8 mouse cellular contexts compared by ENCODE assay signal in genomic region chr8:79711064-79711961, GRCm38 (mm10). TPM values are rescaled to one million over a fixed set of nuclear protein-coding genes. Genes with fewer than 3 reads are reported as not detected.
DNase-seq lines count a peak whose midpoint lies in the region; ATAC-seq and TF ChIP-seq lines count a peak whose summit lies in the region.

Gene Abce1, minus strand, starts transcription at chr8:79711740.
Gene Anapc10, plus strand, starts transcription at chr8:79711820.

- H3K4me2 ChIP-seq in embryonic facial prominence, embryonic 14.5 days (ENCODE audit: low read depth, low read length), result peak within 1 kb of the TSS; percentile 84
- H3K4me2 ChIP-seq in limb, embryonic 13.5 days (replicated peaks), result peak within 1 kb of the TSS; percentile 77
- H3K4me2 ChIP-seq in midbrain, embryonic 16.5 days (ENCODE audit: low read length), result peak within 1 kb of the TSS; percentile 92

- H3K9ac ChIP-seq in embryonic facial prominence, embryonic 14.5 days (ENCODE audit: low read depth, low read length), result peak within 1 kb of the TSS; percentile 87
- H3K9ac ChIP-seq in heart, adult 2 months (ENCODE audit: low read depth, low read length), result peak within 1 kb of the TSS; percentile 88
- H3K9ac ChIP-seq in limb, embryonic 13.5 days, result peak within 1 kb of the TSS; percentile 87
- H3K9ac ChIP-seq in midbrain, embryonic 16.5 days (ENCODE audit: low read depth, low read length), result peak within 1 kb of the TSS; percentile 91

- peak within 1 kb of the TSS; percentile 88 for H3K27ac ChIP-seq in embryonic facial prominence, embryonic 14.5 days (replicated peaks; ENCODE audit: low read depth, low read length)
- peak within 1 kb of the TSS; percentile 89 for H3K27ac ChIP-seq in heart, adult 2 months
- H3K27ac ChIP-seq in limb, embryonic 13.5 days, result peak within 1 kb of the TSS; percentile 83
- H3K27ac ChIP-seq in midbrain, embryonic 16.5 days (ENCODE audit: low read length), result peak within 1 kb of the TSS; percentile 91

- under 1% methylated on average over 52 of the region's 73 CpGs for WGBS in embryonic facial prominence, embryonic 14.5 days
- WGBS in heart, adult 2 months, result under 1% methylated on average over 73 of the region's 73 CpGs
- WGBS in limb, embryonic 13.5 days, result under 1% methylated on average over 73 of the region's 73 CpGs
- under 1% methylated on average over 73 of the region's 73 CpGs for WGBS in midbrain, embryonic 16.5 days

- peaks cover 3% of the 10 kb centered on the region; the same call in 1 of the 2 replicates for H3K4me1 ChIP-seq in embryonic facial prominence, embryonic 14.5 days (ENCODE audit: control insufficient read depth, insufficient read depth, low read length)
- H3K4me1 ChIP-seq in heart, adult 2 months (ENCODE audit: control insufficient read depth, insufficient read depth, low read length), result no peaks in the 10 kb centered on the region; the same call in 1 of the 2 replicates
- H3K4me1 ChIP-seq in limb, embryonic 13.5 days, result peaks cover 14% of the 10 kb centered on the region
- peaks cover 15% of the 10 kb centered on the region for H3K4me1 ChIP-seq in midbrain, embryonic 16.5 days (ENCODE audit: control insufficient read depth, insufficient read depth, low read length)

- H3K79me2 ChIP-seq in heart, adult 2 months (replicated peaks; ENCODE audit: control insufficient read depth, insufficient read depth, low read length), result no peaks in the 10 kb centered on the region

- DNase-seq in 3T3-L1 (ENCODE audit: low read depth, low spot score), result peak; percentile 99
- DNase-seq in adrenal gland, postnatal 4 days (ENCODE audit: low spot score in 2 of 2), result peak; percentile 95 to 96
- peak; percentile 98 for DNase-seq in embryonic facial prominence, embryonic 14.5 days (ENCODE audit: low spot score)
- DNase-seq in heart, adult 2 months, result peak; percentile 98
- DNase-seq in kidney, adult 8-10 months, result peak; percentile 97 to 98
- DNase-seq in spleen, postnatal 10 days (ENCODE audit: low spot score in 2 of 2), result peak; percentile 96 to 99

- ATAC-seq in embryonic facial prominence, embryonic 14.5 days (ENCODE audit: low read depth), result peak; percentile 98
- peak; percentile 99 for ATAC-seq in limb, embryonic 13.5 days (ENCODE audit: low FRiP score, low read depth)
- peak; percentile 98 for ATAC-seq in midbrain, embryonic 16.5 days

- peak; percentile 82 for TF ChIP-seq POLR2A in heart, adult 2 months (IDR thresholded peaks at IDR 0.05; ENCODE audit: insufficient read depth, low read depth, low read length)

- H3K9me3 ChIP-seq in embryonic facial prominence, embryonic 14.5 days (ENCODE audit: control insufficient read depth, low read length), result no peaks in the 10 kb centered on the region
- H3K9me3 ChIP-seq in limb, embryonic 13.5 days, result no peaks in the 10 kb centered on the region
- H3K9me3 ChIP-seq in midbrain, embryonic 16.5 days (replicated peaks; ENCODE audit: control insufficient read depth, low read length, poor library complexity, severe bottlenecking), result no peaks in the 10 kb centered on the region

- H3K4me3 ChIP-seq in embryonic facial prominence, embryonic 14.5 days (ENCODE audit: low read depth, low read length), result peak within 1 kb of the TSS; percentile 94
- peak within 1 kb of the TSS; percentile 98 for H3K4me3 ChIP-seq in heart, adult 2 months
- peak within 1 kb of the TSS; percentile 95 for H3K4me3 ChIP-seq in limb, embryonic 13.5 days
- peak within 1 kb of the TSS; percentile 96 for H3K4me3 ChIP-seq in midbrain, embryonic 16.5 days (ENCODE audit: low read depth, low read length)

- peak; percentile 70; the same call in 1 of the 2 replicates for TF ChIP-seq EP300 in heart, adult 2 months (IDR thresholded peaks at IDR 0.05; ENCODE audit: insufficient read depth, low read depth, low read length)

- H3K36me3 ChIP-seq in embryonic facial prominence, embryonic 14.5 days (ENCODE audit: control insufficient read depth, insufficient read depth, low read length), result peaks cover 18% of the 10 kb centered on the region
- peaks cover 2% of the 10 kb centered on the region; the same call in 1 of the 2 replicates for H3K36me3 ChIP-seq in heart, adult 2 months (ENCODE audit: control insufficient read depth, insufficient read depth, low read length)
- peaks cover 21% of the 10 kb centered on the region for H3K36me3 ChIP-seq in limb, embryonic 13.5 days
- H3K36me3 ChIP-seq in midbrain, embryonic 16.5 days (ENCODE audit: control insufficient read depth, insufficient read depth, low read length), result peaks cover 8% of the 10 kb centered on the region; the same call in 1 of the 2 replicates

- intact Hi-C loops in heart, adult 2 months (cut with DNase I), result loop anchor here (2.0 to 10.0 kb wide), 3 partner anchors 73 to 1303 kb away; partner anchors contain the start of genes Mmaa, Otud4 and Usp38

- TF ChIP-seq CTCF in heart, adult 2 months (IDR thresholded peaks at IDR 0.05), result no peak

- no peaks in the 10 kb centered on the region for H3K27me3 ChIP-seq in embryonic facial prominence, embryonic 14.5 days (replicated peaks; ENCODE audit: control insufficient read depth, insufficient read depth, low read length)
- H3K27me3 ChIP-seq in heart, adult 2 months (ENCODE audit: control insufficient read depth, insufficient read depth, low read length), result no peaks in the 10 kb centered on the region
- H3K27me3 ChIP-seq in limb, embryonic 13.5 days, result no peaks in the 10 kb centered on the region
- H3K27me3 ChIP-seq in midbrain, embryonic 16.5 days (ENCODE audit: control insufficient read depth, insufficient read depth, low read depth, low read length), result no peaks in the 10 kb centered on the region

RNA-seq across cellular contexts. Expression of gene Abce1, which starts in this region (rescaled TPM):
- 10 to 100 TPM; 65.6 to 73.3 TPM for total RNA-seq in adrenal gland, postnatal 4 days (2021)
- polyA plus RNA-seq in embryonic facial prominence, embryonic 14.5 days (2014; fragmentation: Nextera tagmentation; extraction: Ambion mirVana), result 77.8 and 87.4 TPM in 2 replicates
- 10 to 100 TPM; 44.4 to 46.4 TPM for total RNA-seq in heart, adult 2 months (2021)
- polyA plus RNA-seq in heart, adult 2 months (2012; rRNA removed), result 15.4 and 29.1 TPM in 2 replicates
- 102 and 107 TPM in 2 replicates for polyA plus RNA-seq in limb, embryonic 13.5 days (2015; fragmentation: Nextera tagmentation; extraction: Ambion mirVana)
- 81.3 and 86.2 TPM in 2 replicates for polyA plus RNA-seq in midbrain, embryonic 16.5 days (2015; fragmentation: Nextera tagmentation; extraction: Ambion mirVana)

RNA-seq across cellular contexts. Expression of gene Anapc10, which starts in this region (rescaled TPM):
- 10 to 100 TPM; 13.5 to 14.2 TPM for total RNA-seq in adrenal gland, postnatal 4 days (2021)
- 39.5 and 40.0 TPM in 2 replicates for polyA plus RNA-seq in embryonic facial prominence, embryonic 14.5 days (2014; fragmentation: Nextera tagmentation; extraction: Ambion mirVana)
- 1 to 10 TPM; 5.3 to 5.5 TPM for total RNA-seq in heart, adult 2 months (2021)
- 2.0 and 2.1 TPM in 2 replicates for polyA plus RNA-seq in heart, adult 2 months (2012; rRNA removed)
- 40.0 and 41.7 TPM in 2 replicates for polyA plus RNA-seq in limb, embryonic 13.5 days (2015; fragmentation: Nextera tagmentation; extraction: Ambion mirVana)
- 32.2 and 35.5 TPM in 2 replicates for polyA plus RNA-seq in midbrain, embryonic 16.5 days (2015; fragmentation: Nextera tagmentation; extraction: Ambion mirVana)

Comparison
In these comparisons a context has a peak if more than half of its experiments do, and no peak if none do; other contexts are left out.
1. Peak in every context shown above with its lines: DNase-seq, ATAC-seq, H3K4me3 ChIP-seq and H3K27ac ChIP-seq.
2. RNA of gene Anapc10 (polyA plus RNA-seq): 39.5 to 40.0 TPM in embryonic facial prominence, embryonic 14.5 days, 40.0 to 41.7 TPM in limb, embryonic 13.5 days and 32.2 to 35.5 TPM in midbrain, embryonic 16.5 days; 2.0 to 2.1 TPM in heart, adult 2 months; every median in the first group is over 10 times any median in the second.